Mouse (Mus musculus): ENCODE results near the gene Kif11.

The Kif11 gene

DNA sequence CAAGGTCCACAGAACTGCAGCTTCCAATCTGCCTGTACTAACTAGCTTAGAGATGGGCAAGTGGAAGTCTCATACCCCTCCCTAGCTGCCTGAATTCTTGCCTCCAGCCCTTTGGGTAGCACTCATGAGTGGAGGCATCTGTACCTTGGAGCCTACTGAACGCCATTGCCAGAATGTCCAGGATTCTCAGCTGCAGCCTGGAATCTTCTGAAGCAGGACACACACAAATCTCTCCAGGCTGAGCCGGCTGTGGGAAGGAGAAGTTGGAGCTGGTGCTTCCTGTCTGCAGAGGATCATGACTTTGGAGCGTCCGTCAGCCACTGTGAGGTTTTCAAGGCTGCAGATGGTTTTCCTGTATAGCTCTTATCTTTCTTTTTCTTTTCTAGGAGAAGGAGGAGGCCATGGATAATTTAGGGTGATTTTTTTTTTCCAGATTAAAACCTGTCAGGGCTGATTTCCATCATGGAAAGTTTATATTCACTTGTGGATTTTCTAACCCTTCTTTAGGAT, 67.5 kb downstream of the Kif11 start:
- DNase-seq (ENCODE audit: low read depth) = no peak

GRCm38 (mm10) chr19:37448212-37448611, 72.0 kb downstream of the Kif11 start:
- peak; percentile 7 for DNase-seq (ENCODE audit: low read depth)

DNA sequence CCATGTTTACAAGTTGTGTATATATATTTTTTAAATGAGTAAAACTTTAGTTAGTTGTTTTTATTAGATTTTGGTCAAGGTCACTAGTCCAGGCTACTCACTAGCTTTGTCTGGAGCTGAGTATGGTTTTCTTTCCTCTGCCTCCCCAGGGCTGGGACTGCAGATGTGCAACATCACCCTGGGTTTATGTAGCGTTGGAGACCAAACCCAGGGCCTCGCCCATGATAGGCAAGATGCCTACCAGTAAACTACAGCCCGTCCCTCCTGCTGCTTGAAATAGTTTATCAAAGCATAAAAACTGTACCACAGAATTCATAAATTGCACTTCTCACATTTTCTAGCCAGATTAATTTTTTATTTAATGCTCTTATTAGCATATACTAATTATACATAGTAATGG, 73.0 kb downstream of the Kif11 start:
- no peak for DNase-seq (ENCODE audit: low read depth)

- no peak for DNase-seq (ENCODE audit: low read depth)
These were observed 79.3 kb downstream of the Kif11 start for GRCm38 (mm10) chr19:37455528-37455927.

DNA sequence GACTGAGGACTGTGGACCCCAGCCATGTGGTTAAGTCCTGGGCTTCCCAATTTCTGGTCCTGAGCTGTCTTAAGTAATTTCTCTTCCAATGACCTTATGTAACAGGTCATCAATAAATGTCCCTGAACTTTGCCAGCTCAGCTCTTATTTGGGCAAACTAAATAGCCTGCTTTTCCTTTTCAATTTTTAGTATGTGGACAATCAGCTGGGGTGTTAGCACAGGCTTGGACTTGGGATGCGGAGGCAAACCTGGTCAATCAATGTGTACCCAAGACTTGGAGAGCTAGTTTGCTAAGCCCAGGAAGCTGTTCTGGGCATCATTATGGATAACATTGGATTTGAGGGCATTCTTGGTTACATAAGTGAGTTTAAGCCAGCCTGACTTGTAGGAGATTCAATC, 79.8 kb downstream of the Kif11 start:
- no peak for DNase-seq (ENCODE audit: low read depth)

- no peak for DNase-seq (ENCODE audit: low read depth)
These were observed 81.8 kb downstream of the Kif11 start for GRCm38 (mm10) chr19:37458013-37458412.

- no peak for DNase-seq (ENCODE audit: low read depth)
These were observed 90.2 kb downstream of the Kif11 start for GRCm38 (mm10) chr19:37466403-37466802.

DNA sequence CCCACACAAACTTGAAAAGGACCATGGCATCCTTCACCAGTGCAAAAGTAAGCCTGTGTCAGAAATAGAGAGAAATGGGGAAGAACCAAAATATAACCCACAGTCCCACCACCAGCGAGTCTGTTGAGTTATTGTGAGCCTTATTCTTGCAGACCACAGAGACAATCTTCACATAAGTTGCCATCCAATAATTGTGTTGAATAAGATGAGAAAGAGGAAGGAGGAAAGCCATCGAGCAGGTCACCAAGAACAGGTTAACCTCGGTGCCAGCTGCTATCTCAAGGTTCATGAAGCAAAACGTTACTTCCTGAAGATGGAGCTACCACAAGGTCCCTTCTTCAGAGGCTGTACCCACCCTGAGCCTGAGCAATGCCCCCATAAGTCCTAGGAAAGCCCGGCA, 90.8 kb downstream of the Kif11 start:
- DNase-seq (ENCODE audit: low read depth) = no peak

- no peak for DNase-seq (ENCODE audit: low read depth)
These were observed 92.8 kb downstream of the Kif11 start for GRCm38 (mm10) chr19:37468841-37469566.
